Mouse (Mus musculus) forebrain, embryonic 16.5 days (tissue): ENCODE measurements at regions not wholly inside any gene's neighbourhood (a gene's known extent, or its start where the extent isn't known, plus 50 kb on each side); places are given as distances from the start of the nearest gene placed in this dataset.

Experiments used
- ATAC-seq: fragments of 200-750 bp; cut with Nextera tagmentation; 2 replicates; pipeline ENCODE4 v1.8.0; 2017; ENCODE audit warnings: mild to moderate bottlenecking, moderate library complexity
- H3K27ac ChIP-seq: fragments of 300-500 bp; sonication (generic); 2 replicates; pipeline ENCODE4 v1.5.1; 2014; ENCODE audit warnings: low read length, control low read depth
- H3K27me3 ChIP-seq: fragments of 300-500 bp; sonication (generic); replicated peaks from 2 replicates; pipeline ENCODE4 v1.6.1; 2014; ENCODE audit warnings: low read length; ENCODE audit not compliant: control insufficient read depth, insufficient read depth
- H3K36me3 ChIP-seq: fragments of 300-500 bp; sonication (generic); 2 replicates; pipeline ENCODE4 v1.6.1; 2014; ENCODE audit not compliant: control insufficient read depth, insufficient read depth
- H3K4me1 ChIP-seq: fragments of 300-500 bp; sonication (generic); replicated peaks from 2 replicates; pipeline ENCODE4 v1.6.1; 2014; ENCODE audit warnings: low read length; ENCODE audit not compliant: control insufficient read depth, insufficient read depth
- H3K4me2 ChIP-seq: fragments of 300-500 bp; sonication (generic); 2 replicates; pipeline ENCODE4 v1.6.1; 2014; ENCODE audit warnings: mild to moderate bottlenecking, low read length, control low read depth
- H3K4me3 ChIP-seq: fragments of 300-500 bp; sonication (generic); replicated peaks from 2 replicates; pipeline ENCODE4 v1.5.1; 2014; ENCODE audit warnings: mild to moderate bottlenecking, low read length, control low read depth
- H3K9ac ChIP-seq: fragments of 300-500 bp; sonication (generic); replicated peaks from 2 replicates; pipeline ENCODE4 v1.6.1; 2014; ENCODE audit warnings: low read depth, low read length, control low read depth
- H3K9me3 ChIP-seq: fragments of 300-500 bp; sonication (generic); 2 replicates; pipeline ENCODE4 v1.6.1; 2016; ENCODE audit warnings: low read length; ENCODE audit not compliant: control insufficient read depth
- WGBS: fragments of 180-500 bp; shearing (Covaris S2); extraction: QIAGEN DNeasy Blood & Tissue Kit; methylation state at CpG from one replicate; pipeline ENCODE4 v1.1.7; 2014; 5-methylcytosine and 5-hydroxymethylcytosine counted together

DNA sequence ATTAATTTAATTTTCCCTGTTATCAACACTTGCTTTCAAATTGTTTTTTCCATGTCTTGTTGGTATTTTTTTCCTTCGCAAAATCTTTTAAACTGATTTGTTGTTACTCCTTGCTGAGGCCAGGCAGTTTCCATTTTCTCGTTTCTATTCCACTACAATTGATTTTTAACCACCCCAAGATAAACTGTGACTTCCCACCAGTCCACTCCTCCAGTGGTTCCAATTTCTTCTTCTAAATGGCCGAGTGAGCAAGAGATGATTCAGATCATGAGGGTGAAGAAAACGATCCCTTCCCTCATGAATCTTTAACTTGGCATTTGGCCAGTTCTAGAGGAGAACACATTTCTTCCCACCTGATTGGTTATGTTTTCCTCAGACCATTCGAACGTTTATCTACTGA is 393.5 kb downstream of the Rergl start:
- Histone ChIP-seq H3K4me2 (no peak overlapping the region), H3K9me3 (no peaks in the 10 kb centered on the region), H3K4me3 (no peak overlapping the region), H3K27ac (no peak overlapping the region), H3K36me3 (no peaks in the 10 kb centered on the region), H3K4me1 (no peaks in the 10 kb centered on the region), H3K9ac (no peak overlapping the region), H3K27me3 (no peaks in the 10 kb centered on the region)
- WGBS, result 75% methylated on average over 6 of the region's 6 CpGs
- no peak for ATAC-seq

GRCm38 (mm10) chr6:139103397-139103796 is 398.4 kb downstream of the Rergl start:
- no peak for ATAC-seq
- H3K27me3 ChIP-seq, result no peaks in the 10 kb centered on the region
- WGBS, result 75% methylated on average over 3 of the region's 3 CpGs
- H3K36me3 ChIP-seq, result no peaks in the 10 kb centered on the region
- H3K27ac ChIP-seq, result no peak overlapping the region
- no peak overlapping the region for H3K4me2 ChIP-seq
- H3K9ac ChIP-seq, result no peak overlapping the region
- H3K4me1 ChIP-seq, result no peaks in the 10 kb centered on the region
- H3K4me3 ChIP-seq, result no peak overlapping the region
- no peaks in the 10 kb centered on the region for H3K9me3 ChIP-seq

GRCm38 (mm10) chr6:139099273-139099672 is 402.5 kb downstream of the Rergl start:
- H3K27ac ChIP-seq, result no peak overlapping the region
- no peak overlapping the region for H3K9ac ChIP-seq
- 91% methylated on average over 11 of the region's 11 CpGs for WGBS
- ATAC-seq, result no peak
- H3K4me3 ChIP-seq, result no peak overlapping the region
- H3K4me2 ChIP-seq, result no peak overlapping the region
- H3K9me3 ChIP-seq, result no peaks in the 10 kb centered on the region
- H3K27me3 ChIP-seq, result no peaks in the 10 kb centered on the region
- H3K36me3 ChIP-seq, result no peaks in the 10 kb centered on the region
- no peaks in the 10 kb centered on the region for H3K4me1 ChIP-seq

DNA sequence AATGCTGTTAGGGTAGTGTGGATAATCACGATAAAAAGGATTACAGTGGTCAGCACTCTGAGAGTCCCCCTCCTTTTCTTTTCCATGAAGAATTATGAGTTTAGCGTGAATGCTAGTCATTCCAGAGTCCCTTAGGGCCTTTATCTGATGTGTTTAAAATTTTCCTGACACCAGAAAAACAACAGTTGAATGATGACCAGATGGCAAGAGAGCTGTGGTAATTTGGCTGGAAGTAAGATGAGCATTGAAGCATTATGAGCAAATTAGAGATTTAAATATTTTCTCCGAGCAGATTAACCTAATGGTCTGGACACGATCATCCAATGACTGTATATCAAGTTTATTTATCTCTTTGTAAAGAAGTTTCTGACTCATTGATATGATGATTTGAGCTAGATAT is 417.1 kb upstream of the Igbp1b start:
- ATAC-seq, result 0 out of 2 replicates have a peak, but pooled peaks have one; percentile 45

DNA sequence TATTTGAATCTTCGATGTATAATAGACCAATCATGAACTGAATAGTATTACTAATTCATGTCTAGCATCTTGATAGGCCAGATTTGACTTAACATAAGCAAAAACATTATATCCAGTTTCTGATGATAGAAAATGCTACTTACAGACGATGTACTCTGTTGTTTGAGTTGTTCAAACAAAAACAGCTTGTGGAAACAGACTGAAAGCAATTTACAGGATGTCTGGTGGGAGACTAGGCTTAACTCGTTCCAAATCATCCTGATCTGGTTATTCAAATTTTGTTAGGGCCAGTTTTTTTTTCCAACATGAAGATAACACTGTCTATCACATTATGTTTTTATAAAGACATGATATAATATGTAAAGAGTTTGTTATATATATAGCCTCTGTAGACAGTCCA is 369.4 kb upstream of the Igbp1b start:
- 58% methylated on average over 3 of the region's 3 CpGs for WGBS
- Histone ChIP-seq H3K9ac (no peak overlapping the region), H3K27ac (no peak overlapping the region), H3K9me3 (no peaks in the 10 kb centered on the region), H3K4me1 (no peaks in the 10 kb centered on the region), H3K36me3 (no peaks in the 10 kb centered on the region), H3K27me3 (no peaks in the 10 kb centered on the region), H3K4me3 (no peak overlapping the region), H3K4me2 (no peak overlapping the region)
- peak; percentile 50; the same call in 1 of the 2 replicates for ATAC-seq

More for the DNA sequence above, 417.1 kb upstream of the Igbp1b start:
- 50% methylated on average over 4 of the region's 4 CpGs for WGBS
- Histone ChIP-seq H3K27ac (no peak overlapping the region), H3K36me3 (no peaks in the 10 kb centered on the region), H3K4me1 (no peaks in the 10 kb centered on the region), H3K4me2 (no peak overlapping the region), H3K9ac (no peak overlapping the region), H3K9me3 (no peaks in the 10 kb centered on the region), H3K4me3 (no peak overlapping the region), H3K27me3 (no peaks in the 10 kb centered on the region)

DNA sequence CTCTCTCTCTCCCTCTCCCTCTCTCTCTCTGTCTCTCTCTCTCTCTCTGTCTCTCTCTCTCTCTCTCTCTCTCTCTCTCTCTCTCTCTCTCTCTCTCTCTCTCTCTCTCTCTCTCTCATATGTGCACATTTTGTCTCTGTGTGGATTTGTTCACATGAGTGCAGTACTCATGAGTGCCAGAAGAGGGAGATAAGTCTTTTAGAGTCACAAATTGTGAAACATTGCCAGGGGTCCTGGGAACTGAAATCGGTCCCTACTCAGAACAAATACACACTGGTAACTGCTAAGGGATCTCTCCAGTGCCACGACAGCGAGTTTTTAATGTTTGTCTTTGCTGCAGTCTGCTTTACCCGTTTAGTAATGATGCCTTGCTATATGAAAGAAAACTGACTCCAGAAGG is 356.2 kb upstream of the Igbp1b start:
- no peaks in the 10 kb centered on the region for H3K4me1 ChIP-seq
- H3K27ac ChIP-seq, result no peak overlapping the region
- no peak overlapping the region for H3K9ac ChIP-seq
- no peaks in the 10 kb centered on the region for H3K36me3 ChIP-seq
- no peak for ATAC-seq
- no peak overlapping the region for H3K4me2 ChIP-seq
- WGBS, result 90% methylated on average over 4 of the region's 4 CpGs
- H3K9me3 ChIP-seq, result 0 out of 2 replicates have a peak, but pooled peaks cover 3% of the 10 kb centered on the region
- H3K27me3 ChIP-seq, result no peaks in the 10 kb centered on the region
- H3K4me3 ChIP-seq, result no peak overlapping the region

DNA sequence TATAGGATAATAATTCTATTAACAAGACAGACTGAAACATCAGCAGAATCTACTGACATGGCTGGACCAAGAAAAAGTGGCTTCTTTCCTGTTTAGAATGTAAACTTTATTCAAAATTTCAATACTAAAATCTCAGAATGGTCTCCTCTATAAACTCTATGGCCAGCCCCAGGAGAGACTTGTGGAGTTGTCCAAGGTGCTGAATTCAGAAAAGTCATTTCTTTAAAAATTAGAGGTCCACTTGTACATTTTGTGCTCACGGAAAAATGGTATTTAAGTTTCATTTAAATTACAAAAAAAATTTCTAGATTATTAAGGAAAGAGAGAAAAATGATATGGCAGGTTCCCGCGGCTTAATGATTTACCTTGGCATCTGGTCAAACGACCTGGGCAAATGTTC is 352.2 kb upstream of the Igbp1b start:
- no peak overlapping the region for H3K27ac ChIP-seq
- H3K9me3 ChIP-seq, result 0 out of 2 replicates have a peak, but pooled peaks cover 3% of the 10 kb centered on the region
- no peaks in the 10 kb centered on the region for H3K4me1 ChIP-seq
- no peak overlapping the region for H3K9ac ChIP-seq
- ATAC-seq, result no peak
- no peak overlapping the region for H3K4me2 ChIP-seq
- H3K4me3 ChIP-seq, result no peak overlapping the region
- H3K36me3 ChIP-seq, result no peaks in the 10 kb centered on the region
- no peaks in the 10 kb centered on the region for H3K27me3 ChIP-seq
- WGBS, result 85% methylated on average over 4 of the region's 4 CpGs
